Mouse (Mus musculus): Measurements from ENCODE around the gene Rps16. TPM values are rescaled to one million over a fixed set of nuclear protein-coding genes. Genes with fewer than 3 reads are reported as not detected.
"Not testable (repeated sequence)": the region's sequence is repeated elsewhere in the genome, so short reads cannot be mapped to it uniquely, and the experiment has no call there.

Gene Rps16
- total RNA-seq, 2 experiments from 2014 or later = 929 to 4,473 TPM

DNA sequence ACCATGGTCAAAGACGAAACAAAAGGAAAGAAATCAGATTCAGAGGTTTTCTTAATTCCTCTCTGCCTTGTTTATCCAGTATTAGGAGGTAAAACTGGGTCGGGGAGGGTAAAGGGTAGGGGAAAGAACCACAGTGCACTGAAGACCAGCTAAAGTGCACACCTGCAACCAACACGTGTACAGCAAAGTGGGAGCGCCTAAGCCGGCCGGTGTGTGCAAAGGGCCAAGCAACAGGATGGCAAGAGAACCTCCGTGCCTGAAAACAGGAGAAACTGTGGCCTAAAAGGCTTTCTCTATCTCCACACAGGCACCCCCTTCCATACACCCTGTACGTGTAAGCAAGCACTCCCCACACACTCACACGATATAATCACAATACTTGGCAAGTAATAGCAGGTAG is 34.7 kb downstream of the Rps16 start:
- no peak for ATAC-seq (replicated peaks; ENCODE audit: poor library complexity, severe bottlenecking)

DNA sequence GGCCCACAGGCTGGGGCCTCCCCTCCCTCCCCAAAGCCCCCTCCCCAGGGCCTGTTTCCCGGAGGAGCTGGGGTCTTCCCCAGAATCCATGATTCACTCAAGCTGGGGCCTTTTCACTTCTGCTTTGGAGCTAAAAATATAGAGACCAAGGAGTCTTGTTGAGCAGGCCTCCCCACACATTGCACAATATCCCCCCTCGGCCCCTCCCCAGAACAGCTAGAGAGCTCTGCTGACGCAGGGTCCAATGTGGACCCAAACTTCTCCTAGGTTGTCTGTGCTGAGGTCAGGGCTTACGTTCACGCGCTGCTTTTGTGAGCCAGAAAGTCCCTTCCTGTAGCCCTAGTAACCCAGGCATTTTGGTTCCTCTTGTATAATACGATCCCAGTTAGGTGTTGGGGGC is 35.6 kb downstream of the Rps16 start:
- ATAC-seq (replicated peaks; ENCODE audit: poor library complexity, severe bottlenecking) = peak; percentile 35

DNA sequence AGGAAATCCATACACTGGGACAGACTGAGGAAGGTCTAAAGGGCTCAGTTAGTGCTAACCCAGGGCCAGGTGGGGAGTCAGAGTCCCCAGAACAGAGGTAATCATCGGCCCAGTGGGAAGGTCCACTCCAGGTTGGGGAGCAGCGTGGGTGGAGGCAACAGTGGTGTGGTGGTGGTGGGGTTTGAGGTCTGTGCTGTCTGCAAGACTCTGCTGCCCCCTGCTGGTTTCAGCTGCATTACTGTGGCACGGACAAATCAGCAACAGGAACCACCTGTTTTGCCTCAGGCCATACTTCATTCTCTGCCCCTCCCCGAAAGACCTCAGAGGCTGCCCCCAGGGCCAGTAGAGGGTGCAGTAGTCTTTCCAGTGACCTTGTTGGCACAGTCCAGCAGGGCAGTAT is 36.0 kb downstream of the Rps16 start:
- peak; percentile 41 for ATAC-seq (replicated peaks; ENCODE audit: poor library complexity, severe bottlenecking)

DNA sequence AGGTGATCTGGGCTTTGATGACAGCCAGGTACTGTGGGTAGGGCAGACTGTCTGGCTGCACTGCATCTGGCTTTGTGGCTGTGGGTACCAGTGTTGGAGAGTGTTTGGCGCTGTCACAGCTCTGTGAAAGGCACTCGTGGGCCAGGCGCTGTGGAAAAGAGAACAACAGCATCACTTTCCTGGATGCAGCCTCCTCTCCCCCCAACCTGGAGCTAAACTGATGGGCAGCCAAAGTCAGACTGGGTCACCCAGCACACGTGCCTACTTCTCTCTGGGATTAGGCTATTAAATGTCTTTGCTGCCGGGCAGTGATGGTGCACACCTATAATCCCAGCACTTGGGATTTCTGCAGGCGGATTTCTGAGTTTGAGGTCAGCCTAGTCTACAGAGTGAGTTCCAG is 36.4 kb downstream of the Rps16 start:
- ATAC-seq (replicated peaks; ENCODE audit: poor library complexity, severe bottlenecking) = not testable (repeated sequence)

DNA sequence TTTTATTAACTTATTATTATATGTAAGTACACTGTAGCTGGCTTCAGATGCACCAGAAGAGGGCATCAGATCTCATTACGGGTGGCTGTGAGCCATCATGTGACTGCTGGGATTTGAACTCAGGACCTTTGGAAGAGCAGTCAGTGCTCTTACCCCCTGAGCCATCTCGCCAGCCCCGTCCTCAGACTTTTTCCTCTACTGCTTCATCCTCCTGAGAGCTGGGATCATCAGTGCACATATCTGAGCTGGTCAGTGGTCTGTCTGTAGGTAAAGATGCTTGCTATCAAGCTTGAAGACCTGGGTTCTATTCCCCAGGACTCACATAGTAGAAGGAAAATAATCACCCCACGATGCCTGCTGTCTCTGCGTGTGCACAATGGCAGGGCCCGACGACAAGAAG is 36.9 kb downstream of the Rps16 start:
- ATAC-seq (replicated peaks; ENCODE audit: poor library complexity, severe bottlenecking) = not testable (repeated sequence)

DNA sequence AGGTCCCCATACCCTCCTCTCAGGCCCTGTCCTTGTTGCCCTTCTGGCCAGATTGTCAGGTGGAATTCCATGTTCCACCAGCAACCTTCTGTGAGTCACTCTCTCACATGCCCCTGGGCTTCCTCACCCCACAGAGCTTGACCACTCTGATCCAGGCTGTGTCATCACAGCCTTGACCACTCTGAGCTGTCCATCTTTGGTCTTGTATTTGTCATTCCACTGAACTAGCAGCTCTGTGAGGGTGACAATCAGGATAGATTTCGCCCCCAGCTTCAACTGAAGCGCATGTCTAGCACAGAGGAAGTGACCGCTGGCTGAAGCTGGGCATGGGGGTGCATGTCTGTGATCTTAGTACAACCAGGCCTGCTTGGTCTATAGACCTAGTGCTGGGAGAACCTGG is 39.9 kb downstream of the Rps16 start:
- no peak for ATAC-seq (replicated peaks; ENCODE audit: poor library complexity, severe bottlenecking)

DNA sequence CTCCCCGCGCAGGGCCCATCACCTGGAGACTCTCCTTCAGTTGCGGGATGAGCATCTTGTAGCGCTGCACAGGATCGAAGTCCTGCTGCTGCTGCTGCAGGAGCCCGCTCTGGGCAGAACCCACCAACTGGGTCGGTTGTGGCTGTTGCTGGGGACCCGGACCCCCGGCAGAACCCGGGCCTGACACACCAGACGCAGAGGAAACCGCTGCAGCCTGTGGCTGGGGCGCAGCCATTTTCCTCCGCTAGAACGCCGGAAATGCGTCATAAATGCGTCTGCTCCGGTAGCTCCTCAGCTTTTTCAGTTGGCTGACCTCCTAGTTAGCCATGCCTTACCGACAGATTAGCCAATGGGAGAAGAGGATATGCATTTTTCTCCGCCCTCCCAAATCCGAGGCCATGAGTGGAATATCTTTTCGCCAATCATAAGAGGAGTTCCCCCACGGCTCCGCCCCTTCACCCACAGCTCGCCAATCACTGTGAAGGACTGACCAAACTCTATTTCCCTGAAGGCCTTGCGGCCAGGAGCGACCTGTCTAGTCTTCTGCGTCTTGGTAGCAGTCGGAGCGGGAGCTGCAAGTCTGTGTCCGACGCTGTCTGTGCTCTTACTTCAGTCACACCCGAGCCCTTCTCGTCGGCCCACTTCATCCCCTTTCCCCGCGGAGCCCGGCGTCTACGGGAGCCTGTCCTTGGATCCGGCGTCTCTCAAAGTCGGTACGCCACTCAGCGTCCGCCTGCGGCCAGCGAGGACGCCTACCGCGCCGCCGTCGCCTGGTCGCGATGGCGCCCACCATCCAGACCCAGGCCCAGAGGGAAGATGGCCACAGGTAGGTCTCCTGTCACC is 42.2 kb downstream of the Rps16 start, which contains the start of the genes Med29 and Paf1:
Med29 (minus strand) TSS at position 280 of the 843 bp plus-strand sequence.
Paf1 (plus strand) TSS at position 523 of the 843 bp plus-strand sequence.
- ATAC-seq (replicated peaks; ENCODE audit: poor library complexity, severe bottlenecking) = peak; percentile 96

DNA sequence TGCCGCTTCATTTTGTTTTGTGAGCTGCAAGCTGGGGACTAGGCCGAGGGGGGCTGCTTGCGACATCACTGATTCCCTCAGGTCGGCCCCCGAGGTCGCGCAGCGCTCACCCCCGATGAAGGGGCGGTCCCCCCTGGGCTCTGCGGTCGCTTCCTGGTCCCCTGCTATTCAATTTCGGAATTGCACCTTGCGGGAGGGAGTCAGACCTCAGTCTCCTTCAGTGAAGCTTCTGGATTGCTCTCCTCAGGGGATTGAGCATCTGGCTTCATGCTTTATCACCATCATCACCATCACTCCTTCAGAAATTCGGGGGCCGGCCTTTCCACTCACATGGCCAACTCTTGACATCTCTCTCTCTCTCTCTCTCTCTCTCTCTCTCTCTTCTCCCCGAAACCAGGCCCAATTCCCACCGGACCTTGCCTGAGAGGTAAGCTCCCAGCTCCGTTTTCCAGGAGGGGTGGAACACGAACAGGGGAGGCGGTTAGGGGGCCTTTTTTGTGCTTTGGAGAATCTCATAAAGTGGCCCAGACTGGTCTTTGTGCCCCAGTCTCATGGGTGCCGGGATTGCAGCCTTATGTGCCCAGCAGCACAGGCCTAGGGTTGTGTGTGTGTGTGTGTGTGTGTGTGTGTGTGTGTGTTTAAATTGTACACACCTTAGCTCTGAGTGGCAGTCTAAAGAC is 43.0 kb downstream of the Rps16 start:
- peak; percentile 51 for ATAC-seq (replicated peaks; ENCODE audit: poor library complexity, severe bottlenecking)

DNA sequence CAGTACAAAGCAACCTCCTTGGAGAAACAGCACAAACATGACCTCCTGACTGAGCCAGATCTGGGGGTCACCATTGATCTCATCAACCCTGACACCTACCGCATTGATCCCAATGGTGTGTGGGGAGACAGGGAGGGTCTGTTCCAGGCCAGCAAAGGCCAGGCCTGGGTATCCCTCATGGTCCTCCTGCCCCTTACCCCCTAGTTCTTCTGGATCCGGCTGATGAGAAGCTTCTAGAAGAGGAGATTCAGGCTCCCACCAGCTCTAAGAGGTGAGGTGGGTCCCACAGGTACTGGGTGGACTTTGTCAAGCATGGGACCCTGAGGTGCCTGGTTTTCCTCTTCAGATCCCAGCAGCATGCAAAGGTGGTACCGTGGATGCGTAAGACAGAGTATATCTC is 45.0 kb downstream of the Rps16 start:
- no peak for ATAC-seq (replicated peaks; ENCODE audit: poor library complexity, severe bottlenecking)

DNA sequence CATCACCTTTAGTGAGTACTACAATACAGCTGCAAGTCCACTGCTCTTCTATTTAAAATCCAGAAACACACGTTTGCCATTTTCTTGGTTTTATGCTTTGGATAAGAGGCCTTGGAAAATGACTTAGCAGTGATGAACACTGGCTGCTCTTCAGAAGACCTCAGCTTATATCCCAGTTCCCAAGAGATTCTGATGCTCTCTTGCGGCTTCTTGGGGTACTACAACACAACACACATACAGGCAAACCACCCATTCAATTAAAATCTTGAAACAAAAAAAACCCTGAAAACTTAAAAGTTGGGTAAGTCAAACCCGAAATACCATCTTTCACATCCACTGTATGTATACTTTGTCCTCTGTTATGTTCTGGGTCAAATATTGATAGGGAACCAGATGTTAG is 47.5 kb downstream of the Rps16 start:
- ATAC-seq (replicated peaks; ENCODE audit: poor library complexity, severe bottlenecking) = no peak

DNA sequence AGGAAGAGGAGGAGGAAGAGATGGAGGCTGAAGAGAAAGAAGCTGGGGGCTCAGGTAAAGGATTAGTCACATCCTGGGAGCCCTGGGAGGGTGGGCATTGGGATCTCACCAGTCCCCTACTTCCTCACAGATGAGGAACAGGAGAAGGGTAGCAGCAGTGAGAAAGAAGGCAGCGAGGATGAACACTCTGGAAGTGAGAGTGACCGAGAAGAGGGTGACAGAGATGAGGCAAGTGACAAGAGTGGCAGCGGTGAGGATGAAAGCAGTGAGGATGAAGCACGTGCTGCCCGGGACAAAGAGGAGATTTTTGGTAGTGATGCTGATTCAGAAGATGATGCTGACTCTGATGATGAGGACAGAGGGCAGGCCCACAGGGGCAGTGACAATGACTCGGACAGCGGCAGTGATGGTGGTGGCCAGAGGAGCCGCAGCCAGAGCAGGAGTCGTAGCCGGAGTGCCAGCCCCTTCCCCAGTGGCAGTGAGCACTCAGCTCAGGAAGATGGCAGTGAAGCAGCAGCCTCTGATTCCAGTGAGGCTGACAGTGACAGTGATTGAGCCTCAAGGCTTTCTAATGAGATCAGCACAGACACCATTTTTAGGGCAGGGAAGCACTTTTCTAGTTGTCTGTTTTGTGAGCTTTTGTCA is 48.4 kb downstream of the Rps16 start:
- no peak for ATAC-seq (replicated peaks; ENCODE audit: poor library complexity, severe bottlenecking)

DNA sequence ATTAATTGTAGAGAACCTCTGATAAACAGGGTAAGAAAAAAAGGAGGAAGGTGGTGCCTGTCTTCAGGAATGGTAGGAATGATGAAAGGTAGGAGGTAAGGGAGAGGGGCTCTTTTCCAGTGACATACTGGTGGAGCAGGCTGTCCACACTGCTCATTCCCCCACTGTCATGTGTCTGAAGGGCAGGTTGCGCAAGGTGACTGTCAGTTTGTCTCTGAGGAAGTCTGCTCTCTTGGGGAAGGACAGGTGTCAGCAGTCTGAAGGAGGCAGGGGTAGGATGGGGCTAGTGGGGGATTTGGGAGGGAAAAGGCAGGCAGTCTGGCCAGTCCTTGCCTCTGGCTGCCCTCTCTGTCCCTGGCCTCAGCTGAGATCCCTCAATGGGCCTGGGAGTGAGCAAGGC is 50.6 kb downstream of the Rps16 start:
- ATAC-seq (replicated peaks; ENCODE audit: poor library complexity, severe bottlenecking) = peak; percentile 80

DNA sequence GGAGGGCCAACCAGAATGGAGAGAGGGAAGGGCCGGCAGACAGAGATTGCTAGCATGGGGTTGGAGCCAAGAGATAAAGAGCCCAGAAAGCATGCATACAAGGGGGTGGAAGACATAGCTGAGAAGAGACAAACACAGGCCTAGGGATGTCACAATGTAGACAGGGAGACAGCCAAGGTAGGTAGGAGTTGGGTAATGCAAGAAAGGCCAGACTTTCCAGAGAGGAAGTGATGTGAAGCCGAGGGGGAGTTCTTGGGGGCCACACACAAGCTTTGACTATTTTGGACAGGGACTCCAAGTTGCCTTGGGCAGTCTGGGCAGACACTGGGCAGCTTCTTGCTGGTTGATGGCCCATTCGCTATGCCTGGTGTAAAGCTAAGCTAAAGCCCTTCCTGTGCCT is 51.5 kb downstream of the Rps16 start:
- ATAC-seq (replicated peaks; ENCODE audit: poor library complexity, severe bottlenecking) = peak; percentile 61

Other genes starting within 250 kb of the Rps16 start
- not detected in 2 replicates for gene 9530053A07Rik, start 221.2 kb upstream of the Rps16 start, total RNA-seq (2014; fragmentation: Nextera tagmentation)
- not detected in 2 replicates for gene 9530053A07Rik, start 221.2 kb upstream of the Rps16 start, total RNA-seq (2017)
- 226 and 268 TPM in 2 replicates for gene Fbl, start 180.9 kb upstream of the Rps16 start, total RNA-seq (2014; fragmentation: Nextera tagmentation)
- gene Fbl, start 180.9 kb upstream of the Rps16 start, total RNA-seq (2017) = 234 and 267 TPM in 2 replicates
- gene Dyrk1b, start 171.2 kb upstream of the Rps16 start, total RNA-seq (2014; fragmentation: Nextera tagmentation) = 1.2 and 4.1 TPM in 2 replicates
- gene Dyrk1b, start 171.2 kb upstream of the Rps16 start, total RNA-seq (2017) = 2.3 and 3.2 TPM in 2 replicates
- gene Eid2, start 82.8 kb upstream of the Rps16 start, total RNA-seq (2014; fragmentation: Nextera tagmentation) = 1.2 and 2.3 TPM in 2 replicates
- 2.0 and 2.8 TPM in 2 replicates for gene Eid2, start 82.8 kb upstream of the Rps16 start, total RNA-seq (2017)
- gene Eid2b, start 72.9 kb upstream of the Rps16 start, total RNA-seq (2014; fragmentation: Nextera tagmentation) = 1.2 and 2.1 TPM in 2 replicates
- gene Eid2b, start 72.9 kb upstream of the Rps16 start, total RNA-seq (2017) = 1.6 and 1.9 TPM in 2 replicates
- not detected in 2 replicates for gene Selenov, start 59.5 kb upstream of the Rps16 start, total RNA-seq (2014; fragmentation: Nextera tagmentation)
- not detected in 2 replicates for gene Selenov, start 59.5 kb upstream of the Rps16 start, total RNA-seq (2017)
- not detected in 2 replicates for gene Dll3, start 48.4 kb upstream of the Rps16 start, total RNA-seq (2014; fragmentation: Nextera tagmentation)
- 0.10 TPM in 1 of 2 replicates, not detected in the other for gene Dll3, start 48.4 kb upstream of the Rps16 start, total RNA-seq (2017)
- 60.1 and 83.1 TPM in 2 replicates for gene Timm50, start 38.6 kb upstream of the Rps16 start, total RNA-seq (2014; fragmentation: Nextera tagmentation)
- gene Timm50, start 38.6 kb upstream of the Rps16 start, total RNA-seq (2017) = 45.8 and 47.7 TPM in 2 replicates
- gene Supt5, start 11.9 kb upstream of the Rps16 start, total RNA-seq (2014; fragmentation: Nextera tagmentation) = 72.1 and 81.1 TPM in 2 replicates
- 61.2 and 64.1 TPM in 2 replicates for gene Supt5, start 11.9 kb upstream of the Rps16 start, total RNA-seq (2017)
- gene Plekhg2, start 21.9 kb downstream of the Rps16 start, total RNA-seq (2014; fragmentation: Nextera tagmentation) = 4.1 and 6.1 TPM in 2 replicates
- 0.88 and 1.1 TPM in 2 replicates for gene Plekhg2, start 21.9 kb downstream of the Rps16 start, total RNA-seq (2017)
- 37.1 and 55.8 TPM in 2 replicates for gene Zfp36, start 29.6 kb downstream of the Rps16 start, total RNA-seq (2014; fragmentation: Nextera tagmentation)
- gene Zfp36, start 29.6 kb downstream of the Rps16 start, total RNA-seq (2017) = 30.8 and 41.3 TPM in 2 replicates
- 19.2 and 25.5 TPM in 2 replicates for gene Med29, start 42.1 kb downstream of the Rps16 start, total RNA-seq (2014; fragmentation: Nextera tagmentation)
- gene Med29, start 42.1 kb downstream of the Rps16 start, total RNA-seq (2017) = 16.7 and 18.5 TPM in 2 replicates
- gene Paf1, start 42.3 kb downstream of the Rps16 start, total RNA-seq (2014; fragmentation: Nextera tagmentation) = 97.6 and 111 TPM in 2 replicates
- gene Paf1, start 42.3 kb downstream of the Rps16 start, total RNA-seq (2017) = 136 and 170 TPM in 2 replicates
- gene Gmfg, start 86.8 kb downstream of the Rps16 start, total RNA-seq (2014; fragmentation: Nextera tagmentation) = 420 and 510 TPM in 2 replicates
- gene Gmfg, start 86.8 kb downstream of the Rps16 start, total RNA-seq (2017) = 682 and 721 TPM in 2 replicates
- 0.80 and 1.7 TPM in 2 replicates for gene Lrfn1, start 101.3 kb downstream of the Rps16 start, total RNA-seq (2014; fragmentation: Nextera tagmentation)
- 0.36 and 0.52 TPM in 2 replicates for gene Lrfn1, start 101.3 kb downstream of the Rps16 start, total RNA-seq (2017)
- not detected in 2 replicates for gene Ifnl2, start 159.8 kb downstream of the Rps16 start, total RNA-seq (2014; fragmentation: Nextera tagmentation)
- not detected in 2 replicates for gene Ifnl2, start 159.8 kb downstream of the Rps16 start, total RNA-seq (2017)
- gene Ifnl3, start 172.2 kb downstream of the Rps16 start, total RNA-seq (2014; fragmentation: Nextera tagmentation) = not detected in 2 replicates
- gene Ifnl3, start 172.2 kb downstream of the Rps16 start, total RNA-seq (2017) = not detected in 2 replicates
- gene Sycn, start 190.2 kb downstream of the Rps16 start, total RNA-seq (2014; fragmentation: Nextera tagmentation) = not detected in 2 replicates
- not detected in 2 replicates for gene Sycn, start 190.2 kb downstream of the Rps16 start, total RNA-seq (2017)
- gene Nccrp1, start 196.6 kb downstream of the Rps16 start, total RNA-seq (2014; fragmentation: Nextera tagmentation) = not detected in 2 replicates
- gene Nccrp1, start 196.6 kb downstream of the Rps16 start, total RNA-seq (2017) = not detected in 2 replicates
- 17.5 and 25.0 TPM in 2 replicates for gene Samd4b, start 247.5 kb downstream of the Rps16 start, total RNA-seq (2014; fragmentation: Nextera tagmentation)
- 3.4 and 3.9 TPM in 2 replicates for gene Samd4b, start 247.5 kb downstream of the Rps16 start, total RNA-seq (2017)
- gene Pak4, start 247.5 kb downstream of the Rps16 start, total RNA-seq (2014; fragmentation: Nextera tagmentation) = 3.2 and 3.7 TPM in 2 replicates
- gene Pak4, start 247.5 kb downstream of the Rps16 start, total RNA-seq (2017) = 3.4 and 6.4 TPM in 2 replicates